Mouse (Mus musculus) erythroblast, embryonic 14.5 days (primary cell): ENCODE data around the gene Sertad1.

Experiments
- GATA1 ChIP-seq: IDR thresholded peaks from 2 replicates; pipeline ENCODE4 v1.6.1; 2012; ENCODE audit warnings: low read length, inconsistent platforms, mixed read lengths
- TAL1 ChIP-seq: IDR thresholded peaks from 3 replicates; pipeline ENCODE4 v1.6.1; 2012; ENCODE audit warnings: low read length, inconsistent platforms, mixed read lengths

DNA sequence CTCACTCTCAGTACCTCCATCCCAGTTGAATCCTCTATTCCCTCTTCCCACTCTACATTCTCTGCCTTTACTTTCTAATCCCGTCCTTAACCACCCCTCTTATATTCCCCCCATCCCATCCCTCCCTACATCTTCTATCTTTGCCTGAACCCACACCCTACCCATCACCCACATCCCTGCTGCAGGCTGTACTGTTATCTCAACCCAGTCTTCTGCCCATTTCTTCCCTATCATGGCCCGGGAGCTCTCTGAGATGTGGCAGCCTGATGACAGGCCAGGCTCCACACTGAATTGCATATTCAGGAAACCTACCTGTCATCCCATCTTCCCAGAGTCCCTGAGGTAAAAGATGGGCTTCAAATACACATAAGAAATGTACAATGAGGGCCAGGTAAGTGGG is 52.1 kb downstream of the Sertad1 start:
- TF ChIP-seq GATA1, result no peak
- no peak for TF ChIP-seq TAL1
